Mouse (Mus musculus): ENCODE measurements around the gene Espl1.

DNA sequence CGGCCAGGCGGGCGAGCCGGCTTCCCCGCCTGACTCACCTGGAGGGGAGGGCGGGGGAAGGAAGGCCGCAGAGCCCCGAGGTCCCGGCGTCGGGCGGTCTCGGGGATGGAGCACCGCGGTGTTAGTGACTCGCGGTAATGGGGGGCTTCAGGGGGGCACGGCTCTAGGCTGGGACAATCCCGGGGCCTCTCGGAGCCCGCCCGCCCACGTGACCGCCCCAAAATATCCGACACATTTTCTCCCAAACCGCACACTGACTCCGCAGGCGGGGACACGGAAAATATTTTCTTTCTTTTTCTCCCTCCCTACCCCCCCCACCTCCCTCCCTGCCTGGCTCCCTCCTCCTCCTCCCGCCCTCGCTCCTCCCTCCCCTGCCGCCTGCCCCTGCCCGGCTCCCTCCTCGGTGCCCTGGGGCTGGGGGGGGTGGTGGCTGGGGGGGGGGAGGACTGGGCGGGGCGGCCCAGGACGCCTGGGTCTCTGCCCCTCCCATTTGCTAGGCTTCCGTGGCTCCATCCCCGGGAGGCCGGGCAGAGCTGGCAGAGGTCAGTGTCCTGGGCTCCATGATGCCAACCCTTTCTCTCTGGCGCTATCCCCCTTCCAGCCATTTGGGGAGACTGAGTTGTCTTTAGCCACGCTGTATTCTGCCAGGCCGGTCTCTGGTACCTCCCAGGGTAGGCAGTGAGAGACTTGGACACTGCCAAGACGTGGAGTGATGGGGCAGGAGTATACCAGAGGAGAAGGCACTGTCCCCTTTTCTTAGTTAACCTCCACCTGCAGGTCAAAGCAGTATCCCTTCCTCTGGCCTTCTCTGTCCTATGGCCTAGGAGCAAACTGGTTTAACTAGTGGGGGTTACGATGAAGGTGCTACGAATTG is 38.6 kb upstream of the Espl1 start, which contains the start of gene Rarg:
- TF ChIP-seq HCFC1 (IDR thresholded peaks at IDR 0.05; ENCODE audit: low read depth, low read length) (no peak), MAZ (IDR thresholded peaks at IDR 0.05; ENCODE audit: low read depth, low read length) (no peak), CTCF (IDR thresholded peaks at IDR 0.05 in 2 of 3, conservative IDR thresholded peaks at IDR 0.05 in 1 of 3; ENCODE audit: control insufficient read depth in 1 of 3, insufficient read depth in 1 of 3, low read depth in 2 of 3, low read length in 3 of 3, poor library complexity in 1 of 3, severe bottlenecking in 1 of 3) (no peak), POLR2AphosphoS2 (IDR thresholded peaks at IDR 0.05; ENCODE audit: low read length) (no peak), POLR2A (IDR thresholded peaks at IDR 0.05; ENCODE audit: control insufficient read depth in 1 of 2, insufficient read depth in 1 of 2, low read depth in 1 of 2, low read length in 2 of 2, poor library complexity in 1 of 2) (no peak), USF1 (IDR thresholded peaks at IDR 0.05; ENCODE audit: low read depth, low read length) (peak; percentile 83), MAX (IDR thresholded peaks at IDR 0.05; ENCODE audit: low read length) (no peak), GABPA (IDR thresholded peaks at IDR 0.05; ENCODE audit: low read depth, low read length) (no peak), NRF1 (IDR thresholded peaks at IDR 0.05; ENCODE audit: insufficient read depth, low read depth, low read length, poor library complexity, severe bottlenecking) (no peak), SMC3 (IDR thresholded peaks at IDR 0.05; ENCODE audit: low read depth, low read length) (no peak)

All from MEL (cell line).